Mouse (Mus musculus): ENCODE results near the gene Cyb561a3. TPM values are rescaled to one million over a fixed set of nuclear protein-coding genes. Genes with fewer than 3 reads are reported as not detected.

The Cyb561a3 gene
- polyA plus RNA-seq, 1 experiment from 2014 or later = 14.2 TPM

Other genes with a start within 250 kb of the Cyb561a3 start
- 0.98 and 1.5 TPM in 2 replicates for gene Syt7, start 188.1 kb upstream of the Cyb561a3 start, polyA plus RNA-seq (2016; fragmentation: Nextera tagmentation; extraction: Ambion mirVana)
- 1.9 and 2.0 TPM in 2 replicates for gene Lrrc10b, start 119.7 kb upstream of the Cyb561a3 start, polyA plus RNA-seq (2016; fragmentation: Nextera tagmentation; extraction: Ambion mirVana)
- 0.70 and 2.7 TPM in 2 replicates for gene Ppp1r32, start 94.2 kb upstream of the Cyb561a3 start, polyA plus RNA-seq (2016; fragmentation: Nextera tagmentation; extraction: Ambion mirVana)
- gene Cpsf7, start 51.9 kb upstream of the Cyb561a3 start, polyA plus RNA-seq (2016; fragmentation: Nextera tagmentation; extraction: Ambion mirVana) = 55.4 and 65.4 TPM in 2 replicates
- 62.4 and 63.2 TPM in 2 replicates for gene Sdhaf2, start 51.0 kb upstream of the Cyb561a3 start, polyA plus RNA-seq (2016; fragmentation: Nextera tagmentation; extraction: Ambion mirVana)
- 59.1 and 61.8 TPM in 2 replicates for gene Tmem216, start 20.9 kb upstream of the Cyb561a3 start, polyA plus RNA-seq (2016; fragmentation: Nextera tagmentation; extraction: Ambion mirVana)
- gene Tmem138, start 190 bp downstream of the Cyb561a3 start, polyA plus RNA-seq (2016; fragmentation: Nextera tagmentation; extraction: Ambion mirVana) = 62.4 and 66.3 TPM in 2 replicates
- gene Ddb1, start 28.2 kb downstream of the Cyb561a3 start, polyA plus RNA-seq (2016; fragmentation: Nextera tagmentation; extraction: Ambion mirVana) = 461 and 484 TPM in 2 replicates
- 21.6 and 23.3 TPM in 2 replicates for gene Tkfc, start 28.5 kb downstream of the Cyb561a3 start, polyA plus RNA-seq (2016; fragmentation: Nextera tagmentation; extraction: Ambion mirVana)
- 0.89 and 1.0 TPM in 2 replicates for gene Vwce, start 57.0 kb downstream of the Cyb561a3 start, polyA plus RNA-seq (2016; fragmentation: Nextera tagmentation; extraction: Ambion mirVana)
- gene Pga5, start 100.9 kb downstream of the Cyb561a3 start, polyA plus RNA-seq (2016; fragmentation: Nextera tagmentation; extraction: Ambion mirVana) = not detected in 2 replicates
- 36.7 and 40.7 TPM in 2 replicates for gene Vps37c, start 111.6 kb downstream of the Cyb561a3 start, polyA plus RNA-seq (2016; fragmentation: Nextera tagmentation; extraction: Ambion mirVana)
- gene Cd5, start 161.8 kb downstream of the Cyb561a3 start, polyA plus RNA-seq (2016; fragmentation: Nextera tagmentation; extraction: Ambion mirVana) = 0.14 and 0.18 TPM in 2 replicates